ENCODE assay signal across 35 mouse cellular contexts in genomic region chr11:58139466-58139865, GRCm38 (mm10). TPM values are rescaled to one million over a fixed set of nuclear protein-coding genes. Genes with fewer than 3 reads are reported as not detected.
DNase-seq lines count a peak whose midpoint lies in the region; TF ChIP-seq lines count a peak whose summit lies in the region.
"Had no signal": no experiment of that assay in that cellular context is flagged by ENCODE, and none has a peak within 500 bp of the region (broad histone marks: within the 10 kb centered on the region; RNA-seq: fewer than 3 reads in every experiment).

No protein-coding gene starts in this region.

- 83% methylated on average over 3 of the region's 3 CpGs for WGBS in spleen, adult 2 months

- H3K36me3 ChIP-seq in spleen, adult 2 months (ENCODE audit: control insufficient read depth, insufficient read depth, low read length) = peaks cover 26% of the 10 kb centered on the region

- no peak overlapping the region for H3K4me3 ChIP-seq in spleen, adult 2 months (ENCODE audit: extremely low read depth, insufficient read depth, insufficient read length)
- H3K4me3 ChIP-seq: limb, embryonic 10.5 days; limb, embryonic 15.5 days; midbrain, embryonic 10.5 days; midbrain, embryonic 15.5 days; neural tube, embryonic 13.5 days; stomach, embryonic 15.5 days had no signal

- H3K27ac ChIP-seq in spleen, adult 2 months (ENCODE audit: insufficient read depth, low read length) = peak overlapping the region; percentile 48
- H3K27ac ChIP-seq: kidney, postnatal 0 days; limb, embryonic 10.5 days; limb, embryonic 15.5 days; liver, embryonic 14.5 days; midbrain, embryonic 15.5 days; neural tube, embryonic 13.5 days; stomach, embryonic 15.5 days had no signal

- no peaks in the 10 kb centered on the region for H3K4me1 ChIP-seq in spleen, adult 2 months (ENCODE audit: control insufficient read depth, insufficient read depth, insufficient read length)
- H3K4me1 ChIP-seq: limb, embryonic 10.5 days; limb, embryonic 15.5 days; midbrain, embryonic 15.5 days; neural tube, embryonic 13.5 days; stomach, embryonic 15.5 days had no signal

- no peak for TF ChIP-seq POLR2A in spleen, adult 2 months (IDR thresholded peaks at IDR 0.05; ENCODE audit: low read depth, low read length)

- DNase-seq in spleen, adult 2 months (ENCODE audit: low read depth in 1 of 2, low spot score in 2 of 2) = no peak
- no peak for DNase-seq in spleen, postnatal 4 days (ENCODE audit: low spot score in 2 of 2)
- peak; percentile 21 for DNase-seq in induced T-regulatory cell, adult 2 months (ENCODE audit: low read depth)
- DNase-seq in thymus, postnatal 0 days (ENCODE audit: low spot score) = peak; percentile 77
- DNase-seq in thymus, postnatal 4 days = peak; percentile 50
- no peak for DNase-seq in layer of hippocampus, postnatal 25 days (ENCODE audit: extremely low spot score in 1 of 2, low spot score in 1 of 2)
- no peak for DNase-seq in heart, adult 18-20 months
- no peak for DNase-seq in urinary bladder, postnatal 4 days (ENCODE audit: low spot score in 2 of 2)
- DNase-seq: adrenal gland, postnatal 10 days; cerebellum, adult 11-12 months; cerebellum, postnatal 10 days; kidney, adult 8-10 months; kidney, postnatal 4 days; lung, adult 2 months; lung, postnatal 14 days had no signal

- TF ChIP-seq CTCF in spleen, adult 2 months (IDR thresholded peaks at IDR 0.05; ENCODE audit: extremely low read depth, insufficient read depth, insufficient read length, insufficient replicate concordance) = no peak

- H3K27me3 ChIP-seq in spleen, adult 2 months (ENCODE audit: control insufficient read depth, insufficient read depth, low read length) = no peaks in the 10 kb centered on the region
- H3K27me3 ChIP-seq: limb, embryonic 15.5 days; midbrain, embryonic 15.5 days; neural tube, embryonic 13.5 days; stomach, embryonic 15.5 days had no signal

RNA-seq across cellular contexts. Expression of gene Gemin5, which starts 28.9 kb away (rescaled TPM):
- 6.1 and 6.9 TPM in 2 replicates for polyA plus RNA-seq in spleen, adult 2 months (2012; rRNA removed)
- 23.0 and 25.7 TPM in 2 replicates for polyA plus RNA-seq in thymus, postnatal 0 days (2015; fragmentation: Nextera tagmentation; extraction: Ambion mirVana)
- 10 to 100 TPM; 19.2 to 20.6 TPM for total RNA-seq in layer of hippocampus, postnatal 25 days (2021)
- 10 to 100 TPM in 1 of 2 experiments, 1 to 10 TPM in 1; 8.7 to 10.0 TPM for total RNA-seq in heart, adult 18-20 months (2021)

RNA-seq across cellular contexts. Expression of gene Mrpl22, which starts 32.0 kb away (rescaled TPM):
- 15.5 and 15.9 TPM in 2 replicates for polyA plus RNA-seq in spleen, adult 2 months (2012; rRNA removed)
- 137 and 139 TPM in 2 replicates for polyA plus RNA-seq in thymus, postnatal 0 days (2015; fragmentation: Nextera tagmentation; extraction: Ambion mirVana)
- 10 to 100 TPM; 28.3 to 34.8 TPM for total RNA-seq in layer of hippocampus, postnatal 25 days (2021)
- total RNA-seq in heart, adult 18-20 months (2021) = 10 to 100 TPM; 51.2 to 53.4 TPM

RNA-seq across cellular contexts. Expression of gene Cnot8, which starts 35.5 kb away (rescaled TPM):
- 38.6 and 41.1 TPM in 2 replicates for polyA plus RNA-seq in spleen, adult 2 months (2012; rRNA removed)
- 155 TPM in 2 replicates for polyA plus RNA-seq in thymus, postnatal 0 days (2015; fragmentation: Nextera tagmentation; extraction: Ambion mirVana)
- total RNA-seq in layer of hippocampus, postnatal 25 days (2021) = 10 to 100 TPM; 52.7 to 54.5 TPM
- 10 to 100 TPM; 36.3 to 37.4 TPM for total RNA-seq in heart, adult 18-20 months (2021)

RNA-seq across cellular contexts. Expression of gene Gm12248, which starts 46.5 kb away (rescaled TPM):
- polyA plus RNA-seq in spleen, adult 2 months (2012; rRNA removed) = 0.18 and 0.42 TPM in 2 replicates
- 0.12 and 0.38 TPM in 2 replicates for polyA plus RNA-seq in thymus, postnatal 0 days (2015; fragmentation: Nextera tagmentation; extraction: Ambion mirVana)
- not detected for total RNA-seq in layer of hippocampus, postnatal 25 days (2021)
- total RNA-seq in heart, adult 18-20 months (2021) = not detected
- total RNA-seq: adrenal gland, postnatal 10 days; gastrocnemius, adult 18-20 months; gastrocnemius, postnatal 4 days; heart, postnatal 25 days; left cerebral cortex, postnatal 10 days; megakaryocyte progenitor cell, adult 5-6 weeks had no signal
- polyA plus RNA-seq: cortical plate, adult 2 months; embryonic facial prominence, embryonic 11.5 days; forebrain, embryonic 14.5 days; frontal cortex, adult 2 months; heart, embryonic 14.5 days; hindbrain, embryonic 11.5 days; intestine, embryonic 16.5 days; kidney, postnatal 0 days; limb, embryonic 10.5 days; limb, embryonic 15.5 days; liver, embryonic 14.5 days; midbrain, embryonic 10.5 days; neural tube, embryonic 13.5 days; stomach, embryonic 15.5 days had no signal

RNA-seq across cellular contexts. Expression of gene Igtp, which starts 59.9 kb away (rescaled TPM):
- polyA plus RNA-seq in spleen, adult 2 months (2012; rRNA removed) = 25.4 and 27.3 TPM in 2 replicates
- 65.3 and 67.3 TPM in 2 replicates for polyA plus RNA-seq in thymus, postnatal 0 days (2015; fragmentation: Nextera tagmentation; extraction: Ambion mirVana)
- 1 to 10 TPM; 1.2 to 1.5 TPM for total RNA-seq in layer of hippocampus, postnatal 25 days (2021)
- total RNA-seq in heart, adult 18-20 months (2021) = 10 to 100 TPM in 1 of 2 experiments, 1 to 10 TPM in 1; 9.2 to 33.3 TPM

Comparison
In these comparisons a context has a peak if more than half of its experiments do, and no peak if none do; other contexts are left out.
1. DNase-seq: peak in induced T-regulatory cell, adult 2 months (single experiment), thymus, postnatal 0 days (single experiment) and thymus, postnatal 4 days (single experiment); none in spleen, adult 2 months (0 of 2), spleen, postnatal 4 days (0 of 2), layer of hippocampus, postnatal 25 days (0 of 2), heart, adult 18-20 months (0 of 2) and urinary bladder, postnatal 4 days (0 of 2).